Mouse (Mus musculus): ENCODE results near the gene Itgb3bp.

Itgb3bp gene

GRCm38 (mm10) chr4:99929613-99930517 is at the start of gene Itgb3bp:
Itgb3bp (minus strand) TSS chr4:99929813.
- POLR2A ChIA-PET: interaction anchor here in 3 of 4 experiments (0.7 to 1.5 kb wide), 8 partner anchors 9 to 809 kb away, joined by 3 to 5 read pairs (median 3); partner anchors contain the start of genes Alg6 (in 1 of the 3), Dock7 (in 1 of the 3) and Efcab7 (in 1 of the 3)
- CTCF ChIA-PET: interaction anchor here in 3 of 4 experiments (0.7 to 1.3 kb wide), 6 partner anchors 9 to 528 kb away, joined by 3 to 4 read pairs (median 3); partner anchors contain the start of gene Ror1 (in 1 of the 3)

GRCm38 (mm10) chr4:99979326-99979725 is 49.7 kb upstream of the Itgb3bp start:
- ChIA-PET POLR2A (interaction anchor here in 1 of 4 experiments (0.9 kb wide), 1 partner anchor 11 kb away, joined by 3 read pairs; no protein-coding TSS in a partner anchor), CTCF (interaction anchor here in 1 of 4 experiments (0.5 kb wide), 1 partner anchor 22 kb away, joined by 5 read pairs; no protein-coding TSS in a partner anchor)

GRCm38 (mm10) chr4:99974375-99974774 is 44.8 kb upstream of the Itgb3bp start:
- CTCF ChIA-PET: no interaction called here
- POLR2A ChIA-PET: no interaction called here

GRCm38 (mm10) chr4:99973931-99974330 is 44.3 kb upstream of the Itgb3bp start:
- POLR2A ChIA-PET: no interaction called here
- CTCF ChIA-PET: no interaction called here

- ChIA-PET CTCF (no interaction called here), POLR2A (interaction anchor here in 1 of 4 experiments (0.5 kb wide), 1 partner anchor 357 kb away, joined by 4 read pairs; no protein-coding TSS in a partner anchor)
Measured at GRCm38 (mm10) chr4:99972886-99973285, 43.3 kb upstream of the Itgb3bp start.

- CTCF ChIA-PET: interaction anchor here in 1 of 4 experiments (0.7 kb wide), 1 partner anchor 45 kb away, joined by 4 read pairs; no protein-coding TSS in a partner anchor
- POLR2A ChIA-PET: no interaction called here
Measured at GRCm38 (mm10) chr4:99970097-99970496, 40.5 kb upstream of the Itgb3bp start.

GRCm38 (mm10) chr4:99969328-99969727 is 39.7 kb upstream of the Itgb3bp start:
- ChIA-PET POLR2A (no interaction called here), CTCF (no interaction called here)

GRCm38 (mm10) chr4:99966555-99966954 is 36.9 kb upstream of the Itgb3bp start:
- CTCF ChIA-PET: interaction anchor here in 1 of 4 experiments (0.6 kb wide), 1 partner anchor 10 kb away, joined by 9 read pairs; no protein-coding TSS in a partner anchor
- POLR2A ChIA-PET: no interaction called here

GRCm38 (mm10) chr4:99959308-99959707 is 29.7 kb upstream of the Itgb3bp start:
- ChIA-PET POLR2A (interaction anchor here in 2 of 4 experiments (0.7 to 1.2 kb wide), 2 partner anchors 17 to 30 kb away, joined by 3 read pairs; partner anchors contain the start of genes Itgb3bp (in 1 of the 2) and Pgm1 (in 1 of the 2)), CTCF (interaction anchor here in 1 of 4 experiments (0.8 kb wide), 1 partner anchor 49 kb away, joined by 3 read pairs; no protein-coding TSS in a partner anchor)

- CTCF ChIA-PET: no interaction called here
- POLR2A ChIA-PET: interaction anchor here in 1 of 4 experiments (1.0 kb wide), 1 partner anchor 28 kb away, joined by 3 read pairs; no protein-coding TSS in a partner anchor
Measured at GRCm38 (mm10) chr4:99958084-99958815, 28.6 kb upstream of the Itgb3bp start.

- CTCF ChIA-PET: interaction anchor here in 2 of 4 experiments (0.6 to 0.7 kb wide), 3 partner anchors 9 to 75 kb away, joined by 3 to 9 read pairs (median 5); no protein-coding TSS in a partner anchor
- POLR2A ChIA-PET: interaction anchor here in 2 of 4 experiments (0.6 to 1.3 kb wide), 2 partner anchors 21 to 28 kb away, joined by 3 to 4 read pairs; partner anchors contain the start of gene Pgm1 (in 1 of the 2)
Measured at GRCm38 (mm10) chr4:99957186-99957585, 27.6 kb upstream of the Itgb3bp start.

- ChIA-PET POLR2A (interaction anchor here in 1 of 4 experiments (0.6 kb wide), 1 partner anchor 272 kb away, joined by 3 read pairs; no protein-coding TSS in a partner anchor), CTCF (no interaction called here)
Measured at GRCm38 (mm10) chr4:99955396-99955795, 25.8 kb upstream of the Itgb3bp start.

GRCm38 (mm10) chr4:99953904-99954303 is 24.3 kb upstream of the Itgb3bp start:
- POLR2A ChIA-PET: interaction anchor here in 1 of 4 experiments (1.0 kb wide), 1 partner anchor 12 kb away, joined by 3 read pairs; no protein-coding TSS in a partner anchor
- CTCF ChIA-PET: no interaction called here

GRCm38 (mm10) chr4:99947896-99948295 is 18.3 kb upstream of the Itgb3bp start:
- ChIA-PET POLR2A (no interaction called here), CTCF (interaction anchor here in 1 of 4 experiments (0.7 kb wide), 1 partner anchor 493 kb away, joined by 3 read pairs; no protein-coding TSS in a partner anchor)

- ChIA-PET CTCF (interaction anchor here in 2 of 4 experiments (0.7 to 1.4 kb wide), 2 partner anchors 82 to 492 kb away, joined by 3 to 5 read pairs; no protein-coding TSS in a partner anchor), POLR2A (no interaction called here)
Measured at GRCm38 (mm10) chr4:99947192-99947591, 17.6 kb upstream of the Itgb3bp start.

- POLR2A ChIA-PET: no interaction called here
- CTCF ChIA-PET: interaction anchor here in 2 of 4 experiments (0.6 to 1.4 kb wide), 2 partner anchors 82 to 290 kb away, joined by 5 read pairs; no protein-coding TSS in a partner anchor
Measured at GRCm38 (mm10) chr4:99946516-99946915, 16.9 kb upstream of the Itgb3bp start.

- CTCF ChIA-PET: no interaction called here
- POLR2A ChIA-PET: no interaction called here
Measured at GRCm38 (mm10) chr4:99945011-99945410, 15.4 kb upstream of the Itgb3bp start.

- ChIA-PET CTCF (no interaction called here), POLR2A (no interaction called here)
Measured at GRCm38 (mm10) chr4:99944606-99945005, 15.0 kb upstream of the Itgb3bp start.

Data from embryonic stem cell, embryonic (primary cell).